Mouse (Mus musculus) heart, postnatal 0 days (tissue): ENCODE measurements around the gene Clpb.

ENCODE experiments used
- CTCF ChIP-seq: IDR thresholded peaks from 2 replicates; pipeline ENCODE4 v1.5.1; 2016; ENCODE audit warnings: antibody characterized with exemption, control low read depth, low read depth
- EP300 ChIP-seq: IDR thresholded peaks from 2 replicates; pipeline ENCODE4 v1.6.1; 2016; ENCODE audit warnings: antibody characterized with exemption, low read depth

GRCm38 (mm10) chr7:101837154-101837605 lies 173.7 kb downstream of the Clpb start:
- TF ChIP-seq CTCF, result no peak
- no peak for TF ChIP-seq EP300
